Mouse (Mus musculus): ENCODE data around the gene Sulf2. TPM values are rescaled to one million over a fixed set of nuclear protein-coding genes. Genes with fewer than 3 reads are reported as not detected.

Sulf2 gene
- polyA plus RNA-seq, 1 experiment from 2014 or later: 88.6 TPM

DNA sequence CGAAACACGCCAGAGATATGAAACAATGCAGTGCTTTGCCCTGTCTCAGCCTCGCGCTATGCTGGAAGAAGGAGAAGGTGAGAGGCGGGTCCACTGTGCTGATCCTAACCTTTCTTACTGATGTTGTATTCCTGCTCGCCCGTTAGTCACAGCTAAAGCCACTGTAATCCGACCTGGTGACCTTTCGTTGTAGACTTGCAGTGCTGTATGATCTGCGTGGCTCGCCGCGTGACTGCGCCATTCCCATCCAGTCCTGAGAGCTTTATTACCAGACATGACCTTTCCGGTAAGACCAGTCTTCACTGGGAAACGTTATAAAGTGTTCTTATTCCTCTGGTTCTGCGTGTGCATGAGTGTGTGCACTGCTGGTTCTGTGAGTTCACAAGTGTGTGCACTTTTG lies 104.0 kb downstream of the Sulf2 start:
- Histone ChIP-seq H3K27me3 (no peaks in the 10 kb centered on the region), H3K4me1 (replicated peaks) (no peaks in the 10 kb centered on the region)
- WGBS: 93% methylated on average over 17 of the region's 17 CpGs

DNA sequence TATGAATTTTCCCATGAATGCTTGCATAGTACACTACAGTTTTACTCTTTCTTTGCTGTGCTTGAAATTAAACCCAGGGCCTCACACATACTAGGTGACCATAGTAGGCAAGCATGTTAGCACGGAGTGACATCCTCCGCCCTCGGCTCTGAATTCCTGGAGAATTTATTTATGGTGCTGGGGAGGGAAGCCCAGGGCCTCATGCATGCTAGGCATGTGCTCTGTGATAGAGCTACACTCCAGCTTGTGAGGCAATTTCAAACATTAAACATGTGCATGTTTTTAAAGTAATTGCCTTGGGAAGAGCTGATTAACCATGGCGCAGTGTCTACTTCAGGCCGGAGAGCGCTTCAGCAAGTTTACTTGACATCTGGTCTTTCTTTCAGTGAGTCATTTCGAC lies 106.6 kb downstream of the Sulf2 start:
- ATAC-seq (ENCODE audit: low FRiP score): no peak
- Histone ChIP-seq H3K4me3 (no peak overlapping the region), H3K36me3 (peaks cover 56% of the 10 kb centered on the region), H3K4me1 (replicated peaks) (0 out of 2 replicates have a peak, but pooled peaks cover 8% of the 10 kb centered on the region), H3K9me3 (no peaks in the 10 kb centered on the region), H3K27ac (no peak overlapping the region), H3K4me2 (no peak overlapping the region), H3K27me3 (no peaks in the 10 kb centered on the region), H3K9ac (no peak overlapping the region)
- 92% methylated on average over 7 of the region's 7 CpGs for WGBS

More for the DNA sequence above, 104.0 kb downstream of the Sulf2 start:
- Histone ChIP-seq H3K36me3 (peaks cover 80% of the 10 kb centered on the region), H3K4me2 (no peak overlapping the region), H3K4me3 (no peak overlapping the region), H3K9ac (no peak overlapping the region), H3K9me3 (no peaks in the 10 kb centered on the region), H3K27ac (no peak overlapping the region)
- ATAC-seq (ENCODE audit: low FRiP score): no peak

- H3K9ac ChIP-seq: no peak overlapping the region
- H3K36me3 ChIP-seq: peaks cover 49% of the 10 kb centered on the region
- no peak overlapping the region for H3K27ac ChIP-seq
- no peaks in the 10 kb centered on the region for H3K9me3 ChIP-seq
- ATAC-seq (ENCODE audit: low FRiP score): no peak
- no peaks in the 10 kb centered on the region for H3K27me3 ChIP-seq
- WGBS: 97% methylated on average over 4 of the region's 4 CpGs
- H3K4me2 ChIP-seq: no peak overlapping the region
- H3K4me3 ChIP-seq: no peak overlapping the region
- H3K4me1 ChIP-seq (replicated peaks): 0 out of 2 replicates have a peak, but pooled peaks cover 8% of the 10 kb centered on the region
Measured at GRCm38 (mm10) chr2:166047931-166048330, 107.5 kb downstream of the Sulf2 start.

GRCm38 (mm10) chr2:166045549-166046501 lies 109.6 kb downstream of the Sulf2 start:
- Histone ChIP-seq H3K9ac (no peak overlapping the region), H3K9me3 (no peaks in the 10 kb centered on the region), H3K4me1 (replicated peaks) (0 out of 2 replicates have a peak, but pooled peaks cover 11% of the 10 kb centered on the region), H3K4me2 (no peak overlapping the region), H3K36me3 (peaks cover 30% of the 10 kb centered on the region), H3K27ac (no peak overlapping the region), H3K27me3 (no peaks in the 10 kb centered on the region), H3K4me3 (no peak overlapping the region)
- ATAC-seq (ENCODE audit: low FRiP score): no peak
- WGBS: 68% methylated on average over 10 of the region's 10 CpGs

DNA sequence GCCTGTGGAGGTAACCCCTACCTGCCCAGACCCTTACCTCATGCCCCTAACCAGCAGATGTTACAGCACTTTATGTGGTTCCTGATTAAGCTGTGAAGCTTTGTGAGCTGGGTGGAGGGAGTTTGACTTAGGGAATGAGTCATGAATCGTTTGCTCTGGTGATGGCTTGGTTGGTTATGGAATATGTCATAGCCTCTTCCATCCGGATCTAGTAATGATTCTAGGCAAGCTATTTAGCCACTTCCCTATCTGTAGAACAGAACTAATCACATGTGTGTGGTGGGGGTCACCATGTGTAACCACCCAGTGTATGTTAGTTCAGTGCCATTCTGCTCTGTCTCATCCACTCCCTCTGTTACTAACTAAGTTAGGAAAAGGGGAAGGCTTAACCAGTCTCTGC lies 110.5 kb downstream of the Sulf2 start:
- Histone ChIP-seq H3K4me3 (no peak overlapping the region), H3K4me2 (no peak overlapping the region), H3K27me3 (no peaks in the 10 kb centered on the region), H3K27ac (no peak overlapping the region), H3K9me3 (no peaks in the 10 kb centered on the region), H3K9ac (no peak overlapping the region), H3K4me1 (replicated peaks) (0 out of 2 replicates have a peak, but pooled peaks cover 11% of the 10 kb centered on the region), H3K36me3 (peaks cover 22% of the 10 kb centered on the region)
- WGBS: 87% methylated on average over 2 of the region's 2 CpGs
- no peak for ATAC-seq (ENCODE audit: low FRiP score)

- Histone ChIP-seq H3K36me3 (peaks cover 3% of the 10 kb centered on the region), H3K27me3 (no peaks in the 10 kb centered on the region), H3K4me1 (replicated peaks) (0 out of 2 replicates have a peak, but pooled peaks cover 11% of the 10 kb centered on the region), H3K4me2 (no peak overlapping the region), H3K4me3 (no peak overlapping the region), H3K9me3 (no peaks in the 10 kb centered on the region), H3K9ac (no peak overlapping the region), H3K27ac (no peak overlapping the region)
- no peak for ATAC-seq (ENCODE audit: low FRiP score)
- WGBS: 96% methylated on average over 1 of the region's 1 CpGs
Measured at GRCm38 (mm10) chr2:166042542-166042941, 112.9 kb downstream of the Sulf2 start.

DNA sequence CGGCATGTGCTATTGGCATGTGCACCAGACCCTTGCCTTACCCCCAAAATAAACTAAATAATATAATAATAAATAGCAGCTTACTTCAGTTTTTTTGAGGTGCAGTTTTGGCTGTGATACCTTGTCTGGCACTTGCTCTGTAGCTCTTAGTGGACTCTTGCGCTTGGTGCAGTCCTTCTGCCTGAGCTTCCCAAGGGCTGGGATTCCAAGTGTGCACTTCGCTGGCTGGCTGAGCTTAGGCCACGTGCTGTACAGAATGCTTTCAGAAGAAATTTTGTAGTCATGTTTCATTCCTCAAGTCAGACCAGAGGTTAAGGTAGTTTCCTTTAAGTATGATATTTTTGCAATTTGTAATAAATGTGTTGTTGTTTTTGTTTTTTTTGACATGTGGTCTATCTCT lies 115.8 kb downstream of the Sulf2 start:
- no peaks in the 10 kb centered on the region for H3K36me3 ChIP-seq
- WGBS: 91% methylated on average over 4 of the region's 4 CpGs
- no peak for ATAC-seq (ENCODE audit: low FRiP score)
- H3K4me2 ChIP-seq: no peak overlapping the region
- H3K9me3 ChIP-seq: no peaks in the 10 kb centered on the region
- H3K4me3 ChIP-seq: no peak overlapping the region
- H3K27me3 ChIP-seq: no peaks in the 10 kb centered on the region
- no peak overlapping the region for H3K9ac ChIP-seq
- 0 out of 2 replicates have a peak, but pooled peaks cover 5% of the 10 kb centered on the region for H3K4me1 ChIP-seq (replicated peaks)
- no peak overlapping the region for H3K27ac ChIP-seq

DNA sequence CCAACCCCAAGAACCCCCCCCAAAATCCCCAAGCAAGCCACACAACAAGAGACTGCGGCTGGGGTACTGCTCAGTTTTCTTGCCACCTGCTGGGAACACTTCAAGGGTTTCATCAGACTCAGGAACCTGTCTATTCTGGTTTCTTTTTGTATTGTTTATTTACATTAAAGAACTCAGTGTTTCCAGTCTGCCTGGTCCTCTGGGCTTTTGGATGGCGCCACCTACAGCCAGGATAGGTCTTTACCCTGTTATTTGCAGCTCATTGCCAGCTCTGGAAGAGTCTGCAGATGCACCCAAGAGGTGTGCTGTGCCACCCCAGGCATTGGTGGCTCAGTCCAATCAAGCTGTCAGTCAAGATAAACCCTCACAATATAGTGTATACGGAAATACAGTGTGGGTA lies 119.7 kb downstream of the Sulf2 start:
- Histone ChIP-seq H3K36me3 (no peaks in the 10 kb centered on the region), H3K4me2 (no peak overlapping the region), H3K9ac (no peak overlapping the region), H3K27ac (no peak overlapping the region), H3K4me1 (replicated peaks) (peaks cover 11% of the 10 kb centered on the region), H3K4me3 (no peak overlapping the region), H3K9me3 (no peaks in the 10 kb centered on the region), H3K27me3 (no peaks in the 10 kb centered on the region)
- ATAC-seq (ENCODE audit: low FRiP score): no peak
- 55% methylated on average over 3 of the region's 3 CpGs for WGBS

GRCm38 (mm10) chr2:166034967-166035490 lies 120.4 kb downstream of the Sulf2 start:
- Histone ChIP-seq H3K36me3 (no peaks in the 10 kb centered on the region), H3K27me3 (no peaks in the 10 kb centered on the region), H3K4me3 (no peak overlapping the region), H3K27ac (no peak overlapping the region), H3K4me1 (replicated peaks) (peaks cover 18% of the 10 kb centered on the region), H3K4me2 (no peak overlapping the region), H3K9me3 (no peaks in the 10 kb centered on the region), H3K9ac (no peak overlapping the region)
- 75% methylated on average over 3 of the region's 3 CpGs for WGBS
- no peak for ATAC-seq (ENCODE audit: low FRiP score)

GRCm38 (mm10) chr2:166032628-166033027 lies 122.8 kb downstream of the Sulf2 start:
- no peaks in the 10 kb centered on the region for H3K36me3 ChIP-seq
- no peak overlapping the region for H3K27ac ChIP-seq
- H3K9me3 ChIP-seq: no peaks in the 10 kb centered on the region
- H3K4me3 ChIP-seq: no peak overlapping the region
- no peak for ATAC-seq (ENCODE audit: low FRiP score)
- H3K4me2 ChIP-seq: no peak overlapping the region
- H3K9ac ChIP-seq: no peak overlapping the region
- no peaks in the 10 kb centered on the region for H3K27me3 ChIP-seq
- 88% methylated on average over 5 of the region's 5 CpGs for WGBS
- peaks cover 27% of the 10 kb centered on the region for H3K4me1 ChIP-seq (replicated peaks)

DNA sequence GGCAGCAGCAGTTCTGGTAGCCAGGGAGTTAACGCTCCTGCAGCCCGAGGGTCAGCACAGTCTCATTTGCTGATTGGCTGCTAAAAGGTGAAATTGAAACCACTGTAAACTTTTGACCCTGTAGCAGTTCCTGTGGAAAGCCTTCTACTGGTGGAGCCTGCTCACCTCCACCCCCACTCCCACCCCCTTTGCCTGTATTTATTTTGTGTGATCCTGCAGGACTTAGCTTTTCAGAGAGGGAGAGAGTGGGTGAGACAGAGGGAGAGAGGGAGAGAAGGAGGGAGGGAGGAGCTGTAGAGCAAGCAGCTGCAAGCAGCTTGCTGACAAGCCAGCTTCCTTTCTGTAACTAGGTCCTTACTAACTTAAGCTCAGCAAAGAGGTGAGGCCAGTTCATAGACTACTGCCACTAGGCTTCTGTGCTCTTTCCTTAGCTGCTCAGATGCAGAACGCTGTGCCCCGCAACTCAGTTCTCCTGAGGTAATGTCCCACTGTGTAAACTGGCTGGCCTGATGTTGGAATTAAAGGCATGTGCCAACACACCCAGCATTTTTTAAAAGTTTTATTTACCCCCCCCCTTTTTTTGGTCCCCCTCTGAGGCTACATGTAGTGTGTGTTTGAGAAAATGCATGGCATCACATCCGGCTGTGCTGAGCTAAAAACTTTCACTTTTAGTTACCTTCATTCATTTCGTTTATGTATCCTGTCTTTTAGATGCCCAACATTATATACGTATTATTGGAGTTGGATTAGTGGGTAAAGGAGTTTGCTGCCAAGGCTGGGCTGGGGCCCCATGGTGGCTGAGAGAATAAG lies 124.1 kb downstream of the Sulf2 start:
- no peaks in the 10 kb centered on the region for H3K9me3 ChIP-seq
- peaks cover 27% of the 10 kb centered on the region for H3K4me1 ChIP-seq (replicated peaks)
- no peaks in the 10 kb centered on the region for H3K27me3 ChIP-seq
- H3K9ac ChIP-seq: peak overlapping the region; percentile 40; the same call in 1 of the 2 replicates
- 37% methylated on average over 7 of the region's 7 CpGs for WGBS
- ATAC-seq (ENCODE audit: low FRiP score): peak; percentile 69
- H3K36me3 ChIP-seq: no peaks in the 10 kb centered on the region
- H3K4me2 ChIP-seq: peak overlapping the region; percentile 44
- H3K27ac ChIP-seq: peak overlapping the region; percentile 82
- H3K4me3 ChIP-seq: no peak overlapping the region
